Mouse (Mus musculus): Measurements from ENCODE around the gene Clspn. TPM values are rescaled to one million over a fixed set of nuclear protein-coding genes. Genes with fewer than 3 reads are reported as not detected.

Gene Clspn
- total and polyA plus RNA-seq, 2 experiments, result 0.15 to 0.28 TPM

GRCm38 (mm10) chr4:126609606-126610181 is 53.0 kb downstream of the Clspn start, which contains the start of gene 5730409E04Rik:
TSS of gene 5730409E04Rik (plus strand) at chr4:126609818.
- H3K79me2 ChIP-seq (ENCODE audit: control insufficient read depth, insufficient read depth, low read length), result peaks cover 3% of the 10 kb centered on the region; the same call in 1 of the 2 replicates
- 2% methylated on average over 48 of the region's 48 CpGs for WGBS
- TF ChIP-seq POLR2A (IDR thresholded peaks at IDR 0.05; ENCODE audit: extremely low read depth, insufficient read depth, low read length) (peak; percentile 67; the same call in 1 of the 2 replicates), CTCF (IDR thresholded peaks at IDR 0.05; ENCODE audit: low read depth, low read length) (no peak)
- peak within 1 kb of the TSS; percentile 92 for H3K4me3 ChIP-seq (ENCODE audit: insufficient read depth, low read depth, low read length)
- H3K9ac ChIP-seq (ENCODE audit: low read depth, low read length), result peak within 1 kb of the TSS; percentile 90
- DNase-seq (ENCODE audit: extremely low read depth, low read depth, low spot score), result peak; percentile 70
- no peak within 1 kb of the TSS for H3K27ac ChIP-seq (replicated peaks; ENCODE audit: insufficient read depth, low read depth, low read length)
- H3K4me1 ChIP-seq (ENCODE audit: control insufficient read depth, insufficient read depth, low read length), result no peaks in the 10 kb centered on the region
- H3K36me3 ChIP-seq (ENCODE audit: control insufficient read depth, insufficient read depth, low read length), result no peaks in the 10 kb centered on the region
- no peaks in the 10 kb centered on the region for H3K27me3 ChIP-seq (ENCODE audit: control insufficient read depth, insufficient read depth, low read length)

GRCm38 (mm10) chr4:126611991-126612390 is 55.3 kb downstream of the Clspn start:
- Histone ChIP-seq H3K27ac (replicated peaks; ENCODE audit: insufficient read depth, low read depth, low read length) (no peak overlapping the region), H3K36me3 (ENCODE audit: control insufficient read depth, insufficient read depth, low read length) (no peaks in the 10 kb centered on the region), H3K27me3 (ENCODE audit: control insufficient read depth, insufficient read depth, low read length) (no peaks in the 10 kb centered on the region), H3K4me1 (ENCODE audit: control insufficient read depth, insufficient read depth, low read length) (no peaks in the 10 kb centered on the region), H3K4me3 (ENCODE audit: insufficient read depth, low read depth, low read length) (no peak overlapping the region), H3K79me2 (ENCODE audit: control insufficient read depth, insufficient read depth, low read length) (peaks cover 3% of the 10 kb centered on the region; the same call in 1 of the 2 replicates), H3K9ac (ENCODE audit: low read depth, low read length) (no peak overlapping the region)
- no peak for TF ChIP-seq POLR2A (IDR thresholded peaks at IDR 0.05; ENCODE audit: extremely low read depth, insufficient read depth, low read length)
- no peak for TF ChIP-seq CTCF (IDR thresholded peaks at IDR 0.05; ENCODE audit: low read depth, low read length)
- WGBS, result 89% methylated on average over 17 of the region's 17 CpGs
- DNase-seq (ENCODE audit: extremely low read depth, low read depth, low spot score), result no peak

GRCm38 (mm10) chr4:126616312-126616711 is 59.6 kb downstream of the Clspn start:
- Histone ChIP-seq H3K4me3 (ENCODE audit: insufficient read depth, low read depth, low read length) (no peak overlapping the region), H3K27me3 (ENCODE audit: control insufficient read depth, insufficient read depth, low read length) (peaks cover 6% of the 10 kb centered on the region; the same call in 1 of the 2 replicates), H3K9ac (ENCODE audit: low read depth, low read length) (no peak overlapping the region), H3K36me3 (ENCODE audit: control insufficient read depth, insufficient read depth, low read length) (no peaks in the 10 kb centered on the region), H3K4me1 (ENCODE audit: control insufficient read depth, insufficient read depth, low read length) (no peaks in the 10 kb centered on the region), H3K27ac (replicated peaks; ENCODE audit: insufficient read depth, low read depth, low read length) (no peak overlapping the region), H3K79me2 (ENCODE audit: control insufficient read depth, insufficient read depth, low read length) (no peaks in the 10 kb centered on the region)
- TF ChIP-seq CTCF (IDR thresholded peaks at IDR 0.05; ENCODE audit: low read depth, low read length), result no peak
- no peak for TF ChIP-seq POLR2A (IDR thresholded peaks at IDR 0.05; ENCODE audit: extremely low read depth, insufficient read depth, low read length)
- 88% methylated on average over 4 of the region's 4 CpGs for WGBS
- no peak for DNase-seq (ENCODE audit: extremely low read depth, low read depth, low spot score)

- 11% methylated on average over 33 of the region's 33 CpGs for WGBS
Observed at GRCm38 (mm10) chr4:126619691-126620330, 63.1 kb downstream of the Clspn start.

GRCm38 (mm10) chr4:126620349-126620874 is 63.7 kb downstream of the Clspn start:
- Histone ChIP-seq H3K9ac (ENCODE audit: low read depth, low read length) (no peak overlapping the region), H3K36me3 (ENCODE audit: control insufficient read depth, insufficient read depth, low read length) (no peaks in the 10 kb centered on the region), H3K4me3 (ENCODE audit: insufficient read depth, low read depth, low read length) (no peak overlapping the region), H3K27me3 (ENCODE audit: control insufficient read depth, insufficient read depth, low read length) (peaks cover 6% of the 10 kb centered on the region; the same call in 1 of the 2 replicates), H3K4me1 (ENCODE audit: control insufficient read depth, insufficient read depth, low read length) (no peaks in the 10 kb centered on the region), H3K27ac (replicated peaks; ENCODE audit: insufficient read depth, low read depth, low read length) (no peak overlapping the region), H3K79me2 (ENCODE audit: control insufficient read depth, insufficient read depth, low read length) (no peaks in the 10 kb centered on the region)
- no peak for TF ChIP-seq POLR2A (IDR thresholded peaks at IDR 0.05; ENCODE audit: extremely low read depth, insufficient read depth, low read length)
- no peak for TF ChIP-seq CTCF (IDR thresholded peaks at IDR 0.05; ENCODE audit: low read depth, low read length)
- WGBS, result 33% methylated on average over 13 of the region's 13 CpGs
- DNase-seq (ENCODE audit: extremely low read depth, low read depth, low spot score), result no peak

More at GRCm38 (mm10) chr4:126619691-126620330, 63.1 kb downstream of the Clspn start:
- Histone ChIP-seq H3K27me3 (ENCODE audit: control insufficient read depth, insufficient read depth, low read length) (peaks cover 6% of the 10 kb centered on the region; the same call in 1 of the 2 replicates), H3K27ac (replicated peaks; ENCODE audit: insufficient read depth, low read depth, low read length) (no peak overlapping the region), H3K79me2 (ENCODE audit: control insufficient read depth, insufficient read depth, low read length) (no peaks in the 10 kb centered on the region), H3K36me3 (ENCODE audit: control insufficient read depth, insufficient read depth, low read length) (no peaks in the 10 kb centered on the region), H3K9ac (ENCODE audit: low read depth, low read length) (no peak overlapping the region), H3K4me1 (ENCODE audit: control insufficient read depth, insufficient read depth, low read length) (no peaks in the 10 kb centered on the region), H3K4me3 (ENCODE audit: insufficient read depth, low read depth, low read length) (no peak overlapping the region)
- no peak for DNase-seq (ENCODE audit: extremely low read depth, low read depth, low spot score)
- no peak for TF ChIP-seq CTCF (IDR thresholded peaks at IDR 0.05; ENCODE audit: low read depth, low read length)
- no peak for TF ChIP-seq POLR2A (IDR thresholded peaks at IDR 0.05; ENCODE audit: extremely low read depth, insufficient read depth, low read length)

Measured in liver, adult 2 months (tissue).